Mouse (Mus musculus) liver, embryonic 14 days (tissue): Measurements from ENCODE around the gene Mllt3. TPM values are rescaled to one million over a fixed set of nuclear protein-coding genes. Genes with fewer than 3 reads are reported as not detected.

ENCODE experiments used
- polyA plus RNA-seq: library from polyadenylated mRNA; depleted of rRNA; stranded (reverse); fragments of >200 nt; gene quantifications from 2 replicates; pipeline ENCODE4 v1.2.3, GENCODE M21; 2012; rRNA removed

Mllt3 gene
- 55.3 and 61.0 TPM in 2 replicates for polyA plus RNA-seq

DNA sequence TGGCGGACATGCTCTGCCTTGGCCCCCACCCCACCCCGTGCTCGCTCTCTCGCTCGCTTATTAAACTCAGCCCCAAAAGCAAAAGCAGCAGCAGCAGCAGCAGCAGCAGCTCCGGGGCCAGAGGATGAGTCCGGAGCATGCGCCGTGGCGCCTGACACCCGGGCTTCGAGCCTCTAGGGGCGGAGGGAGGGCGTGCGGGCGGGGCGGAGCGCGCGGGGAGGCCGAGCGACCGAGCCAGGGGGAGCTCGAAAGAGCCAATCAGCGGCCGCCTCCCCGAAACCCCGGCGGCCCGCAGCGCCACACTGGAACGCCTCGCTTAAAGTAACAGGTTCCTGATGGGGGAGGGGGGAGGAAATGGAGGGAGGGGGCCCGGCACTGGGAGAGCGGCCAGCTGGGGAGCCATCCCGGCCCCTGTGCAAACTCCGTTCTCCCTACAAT is at the start of gene Mllt3:
TSS of gene Mllt3 (minus strand) at position 149 of the 438 bp plus-strand sequence.

Other genes starting within 250 kb of the Mllt3 start
- 5.2 and 5.9 TPM in 2 replicates for gene Focad, start 61.3 kb upstream of the Mllt3 start, polyA plus RNA-seq